Mouse (Mus musculus): ENCODE results near the gene Lingo2. TPM values are rescaled to one million over a fixed set of nuclear protein-coding genes. Genes with fewer than 3 reads are reported as not detected.
A peak's percentile ranks its signal among the peaks of the same experiment; 100 is the strongest.

Lingo2 gene
- polyA plus RNA-seq, 1 experiment from 2014 or later, result 0.05 TPM

DNA sequence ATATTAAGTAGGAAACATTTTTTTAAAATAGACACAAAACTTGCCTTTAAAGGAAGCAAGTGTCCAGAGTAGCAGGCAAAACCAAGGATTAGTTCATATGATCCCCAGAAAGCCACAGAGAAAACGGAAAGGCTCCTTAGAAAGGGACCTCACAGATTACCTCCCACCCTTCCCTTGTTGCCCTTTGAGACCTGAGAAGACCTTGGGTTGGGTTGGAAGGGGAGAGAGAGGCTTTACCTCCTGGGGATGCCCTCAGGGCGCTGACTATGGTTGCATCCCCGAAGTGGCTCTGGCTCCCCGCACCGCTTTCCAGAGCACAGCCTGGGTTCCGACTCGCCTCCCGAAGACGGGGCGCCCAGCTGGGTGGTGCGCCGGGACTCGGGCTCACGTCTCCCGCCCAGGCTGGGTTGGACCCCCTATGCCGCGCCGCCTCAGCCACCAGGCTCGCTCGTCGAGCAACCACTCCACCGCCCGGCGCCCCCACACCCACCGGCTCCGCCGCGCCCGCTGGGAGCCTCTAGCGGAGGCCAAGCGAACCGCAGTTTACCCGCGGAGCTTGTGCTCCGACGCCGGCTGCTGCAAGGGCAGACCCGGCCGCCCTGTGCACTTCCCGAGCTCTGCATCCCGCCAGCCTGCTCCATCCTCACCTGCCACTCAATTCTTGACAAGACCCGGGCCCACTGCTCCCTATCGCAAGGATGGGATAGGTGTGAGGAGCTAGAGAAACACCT is 1.4 kb downstream of the Lingo2 start:
- WGBS, result 1% methylated on average over 38 of the region's 43 CpGs
- Histone ChIP-seq H3K4me3 (ENCODE audit: low read depth, low read length) (peak overlapping the region; percentile 25; the same call in 1 of the 2 replicates), H3K4me2 (replicated peaks; ENCODE audit: low read depth, low read length) (peak overlapping the region; percentile 44), H3K4me1 (ENCODE audit: insufficient read depth, low read depth, low read length) (no peaks in the 10 kb centered on the region), H3K27me3 (replicated peaks; ENCODE audit: insufficient read depth, low read length) (peaks cover 34% of the 10 kb centered on the region), H3K9ac (replicated peaks; ENCODE audit: low read depth) (no peak overlapping the region), H3K27ac (ENCODE audit: low read length) (no peak overlapping the region), H3K36me3 (ENCODE audit: insufficient read depth, low read length) (no peaks in the 10 kb centered on the region), H3K9me3 (ENCODE audit: low read length) (no peaks in the 10 kb centered on the region)
- TF ChIP-seq EP300 (IDR thresholded peaks at IDR 0.05) (no peak), CTCF (IDR thresholded peaks at IDR 0.05) (peak; percentile 62)
- DNase-seq (ENCODE audit: low spot score) (peak; percentile 27), ATAC-seq (peak; percentile 37; the same call in 1 of the 2 replicates)

DNA sequence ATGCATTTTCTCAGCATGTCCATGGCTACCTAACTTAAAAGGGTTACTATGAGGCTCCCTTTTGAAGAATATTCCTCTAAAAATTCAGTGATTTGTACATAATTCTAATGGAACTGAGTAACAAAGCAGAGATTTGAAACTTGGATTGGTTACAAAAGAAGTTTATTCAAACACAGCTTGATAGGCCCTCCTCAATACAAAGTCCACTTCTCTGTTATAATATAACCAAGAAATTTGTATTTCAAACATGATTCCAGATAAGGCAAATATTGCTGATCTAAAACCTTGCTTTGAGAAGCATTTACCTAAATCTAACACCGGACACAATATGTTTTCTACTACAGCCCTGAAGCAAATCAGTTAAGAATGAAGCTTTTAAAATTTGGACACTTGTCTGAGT is 60.7 kb downstream of the Lingo2 start:
- no peak overlapping the region for H3K4me3 ChIP-seq (ENCODE audit: low read depth, low read length)
- H3K36me3 ChIP-seq (ENCODE audit: insufficient read depth, low read length), result no peaks in the 10 kb centered on the region
- H3K27ac ChIP-seq (ENCODE audit: low read length), result no peak overlapping the region
- H3K4me1 ChIP-seq (ENCODE audit: insufficient read depth, low read depth, low read length), result no peaks in the 10 kb centered on the region
- no peak overlapping the region for H3K4me2 ChIP-seq (replicated peaks; ENCODE audit: low read depth, low read length)
- no peaks in the 10 kb centered on the region for H3K27me3 ChIP-seq (replicated peaks; ENCODE audit: insufficient read depth, low read length)
- H3K9ac ChIP-seq (replicated peaks; ENCODE audit: low read depth), result no peak overlapping the region
- no peak for ATAC-seq
- no peak for DNase-seq (ENCODE audit: low spot score)
- TF ChIP-seq CTCF (IDR thresholded peaks at IDR 0.05) (no peak), EP300 (IDR thresholded peaks at IDR 0.05) (no peak)
- 86% methylated on average over 1 of the region's 1 CpGs for WGBS
- H3K9me3 ChIP-seq (ENCODE audit: low read length), result no peaks in the 10 kb centered on the region

DNA sequence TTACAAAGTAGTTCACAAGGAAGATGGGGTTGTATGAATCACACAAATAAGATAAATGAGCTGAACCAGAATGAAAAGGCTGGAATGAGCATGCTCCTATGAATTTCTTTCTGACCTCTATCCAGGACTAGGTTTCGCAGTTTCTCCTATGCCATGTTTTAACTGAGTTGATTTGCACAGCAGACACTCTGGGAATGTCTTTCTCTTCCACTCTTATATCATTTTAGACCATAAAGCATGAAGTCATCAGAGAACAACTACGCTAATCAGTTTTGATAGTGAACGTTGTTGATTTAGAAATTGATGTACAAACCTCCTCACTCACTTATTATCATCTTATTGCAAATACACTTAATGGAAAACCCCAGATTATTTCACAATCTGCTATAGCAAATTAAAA is 61.2 kb downstream of the Lingo2 start:
- no peaks in the 10 kb centered on the region for H3K4me1 ChIP-seq (ENCODE audit: insufficient read depth, low read depth, low read length)
- H3K9me3 ChIP-seq (ENCODE audit: low read length), result no peaks in the 10 kb centered on the region
- H3K4me2 ChIP-seq (replicated peaks; ENCODE audit: low read depth, low read length), result no peak overlapping the region
- H3K4me3 ChIP-seq (ENCODE audit: low read depth, low read length), result no peak overlapping the region
- H3K36me3 ChIP-seq (ENCODE audit: insufficient read depth, low read length), result no peaks in the 10 kb centered on the region
- DNase-seq (ENCODE audit: low spot score) (no peak), ATAC-seq (no peak)
- no peak overlapping the region for H3K27ac ChIP-seq (ENCODE audit: low read length)
- TF ChIP-seq CTCF (IDR thresholded peaks at IDR 0.05) (no peak), EP300 (IDR thresholded peaks at IDR 0.05) (no peak)
- no peaks in the 10 kb centered on the region for H3K27me3 ChIP-seq (replicated peaks; ENCODE audit: insufficient read depth, low read length)
- 70% methylated on average over 3 of the region's 3 CpGs for WGBS
- no peak overlapping the region for H3K9ac ChIP-seq (replicated peaks; ENCODE audit: low read depth)

DNA sequence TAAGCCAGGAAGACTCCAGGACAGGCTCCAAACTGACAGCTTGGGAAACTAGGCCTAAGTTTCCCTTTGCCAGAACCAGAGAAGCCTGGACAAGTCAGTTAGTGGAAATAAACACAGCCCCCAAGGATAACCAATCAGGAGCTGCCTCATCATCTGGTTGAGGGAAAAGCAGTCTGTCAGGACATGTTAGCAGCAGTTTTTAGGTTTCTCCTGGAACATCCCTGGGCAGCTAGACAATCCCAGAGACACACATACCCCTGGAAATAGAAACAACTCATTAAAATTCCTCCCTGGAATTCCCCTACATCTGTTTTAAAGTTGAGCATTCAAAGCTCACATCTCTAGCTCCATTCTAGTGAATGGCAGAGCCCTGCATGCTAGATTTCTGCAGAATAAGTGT is 76.8 kb downstream of the Lingo2 start:
- DNase-seq (ENCODE audit: low spot score), result no peak
- Histone ChIP-seq H3K4me2 (replicated peaks; ENCODE audit: low read depth, low read length) (no peak overlapping the region), H3K36me3 (ENCODE audit: insufficient read depth, low read length) (no peaks in the 10 kb centered on the region), H3K27ac (ENCODE audit: low read length) (no peak overlapping the region), H3K27me3 (replicated peaks; ENCODE audit: insufficient read depth, low read length) (no peaks in the 10 kb centered on the region), H3K9me3 (ENCODE audit: low read length) (no peaks in the 10 kb centered on the region), H3K9ac (replicated peaks; ENCODE audit: low read depth) (no peak overlapping the region), H3K4me3 (ENCODE audit: low read depth, low read length) (no peak overlapping the region), H3K4me1 (ENCODE audit: insufficient read depth, low read depth, low read length) (no peaks in the 10 kb centered on the region)
- TF ChIP-seq CTCF (IDR thresholded peaks at IDR 0.05) (no peak), EP300 (IDR thresholded peaks at IDR 0.05) (no peak)
- no peak for ATAC-seq

DNA sequence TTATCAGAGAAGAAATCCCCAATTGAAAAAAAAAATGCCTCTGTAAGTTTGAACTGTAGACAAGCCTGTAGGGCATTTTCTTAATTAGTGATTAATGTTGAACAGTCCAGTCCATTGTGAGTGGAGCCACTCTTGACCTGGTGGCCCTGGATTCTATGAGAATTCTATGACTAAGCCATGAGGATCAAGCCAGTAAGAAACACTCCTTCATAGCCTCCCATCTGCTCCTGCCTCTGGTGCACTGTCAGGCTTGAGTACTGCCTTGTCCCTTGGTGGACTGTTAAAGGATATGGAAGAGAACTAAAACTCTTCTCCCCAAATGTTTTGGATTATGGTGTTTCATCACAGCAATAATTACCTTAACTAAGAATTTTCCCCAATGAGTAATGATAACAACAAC is 126.6 kb downstream of the Lingo2 start:
- TF ChIP-seq EP300 (IDR thresholded peaks at IDR 0.05) (no peak), CTCF (IDR thresholded peaks at IDR 0.05) (no peak)

DNA sequence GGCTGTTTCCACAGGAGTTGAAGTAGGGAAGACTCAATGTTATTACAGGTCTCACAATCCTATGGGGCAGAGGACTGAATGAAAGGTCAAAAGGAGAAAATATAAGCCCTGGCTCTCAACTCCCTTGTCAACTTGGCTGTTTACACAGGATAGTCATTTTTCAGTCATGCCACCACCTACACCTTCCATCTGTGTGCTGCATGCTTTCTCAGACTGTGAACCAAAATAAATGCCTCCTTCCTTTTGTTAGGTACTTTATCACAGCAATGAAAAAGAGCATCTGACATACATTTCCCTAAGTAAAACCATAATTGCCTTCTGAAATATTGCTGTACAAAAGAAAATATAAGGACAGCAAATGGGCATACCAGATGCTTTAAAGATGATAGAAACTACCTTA is 129.6 kb downstream of the Lingo2 start:
- Histone ChIP-seq H3K4me1 (ENCODE audit: insufficient read depth, low read depth, low read length) (no peaks in the 10 kb centered on the region), H3K27ac (ENCODE audit: low read length) (no peak overlapping the region), H3K4me3 (ENCODE audit: low read depth, low read length) (no peak overlapping the region), H3K9me3 (ENCODE audit: low read length) (no peaks in the 10 kb centered on the region), H3K36me3 (ENCODE audit: insufficient read depth, low read length) (no peaks in the 10 kb centered on the region), H3K4me2 (replicated peaks; ENCODE audit: low read depth, low read length) (no peak overlapping the region), H3K9ac (replicated peaks; ENCODE audit: low read depth) (no peak overlapping the region), H3K27me3 (replicated peaks; ENCODE audit: insufficient read depth, low read length) (no peaks in the 10 kb centered on the region)
- no peak for DNase-seq (ENCODE audit: low spot score)
- ATAC-seq, result no peak
- TF ChIP-seq EP300 (IDR thresholded peaks at IDR 0.05), result no peak
- TF ChIP-seq CTCF (IDR thresholded peaks at IDR 0.05), result no peak

More for the DNA sequence above, 126.6 kb downstream of the Lingo2 start:
- no peaks in the 10 kb centered on the region for H3K36me3 ChIP-seq (ENCODE audit: insufficient read depth, low read length)
- H3K27me3 ChIP-seq (replicated peaks; ENCODE audit: insufficient read depth, low read length), result no peaks in the 10 kb centered on the region
- no peak overlapping the region for H3K9ac ChIP-seq (replicated peaks; ENCODE audit: low read depth)
- no peak overlapping the region for H3K27ac ChIP-seq (ENCODE audit: low read length)
- ATAC-seq (no peak), DNase-seq (ENCODE audit: low spot score) (no peak)
- H3K4me3 ChIP-seq (ENCODE audit: low read depth, low read length), result no peak overlapping the region
- H3K9me3 ChIP-seq (ENCODE audit: low read length), result no peaks in the 10 kb centered on the region
- H3K4me1 ChIP-seq (ENCODE audit: insufficient read depth, low read depth, low read length), result no peaks in the 10 kb centered on the region
- H3K4me2 ChIP-seq (replicated peaks; ENCODE audit: low read depth, low read length), result no peak overlapping the region

DNA sequence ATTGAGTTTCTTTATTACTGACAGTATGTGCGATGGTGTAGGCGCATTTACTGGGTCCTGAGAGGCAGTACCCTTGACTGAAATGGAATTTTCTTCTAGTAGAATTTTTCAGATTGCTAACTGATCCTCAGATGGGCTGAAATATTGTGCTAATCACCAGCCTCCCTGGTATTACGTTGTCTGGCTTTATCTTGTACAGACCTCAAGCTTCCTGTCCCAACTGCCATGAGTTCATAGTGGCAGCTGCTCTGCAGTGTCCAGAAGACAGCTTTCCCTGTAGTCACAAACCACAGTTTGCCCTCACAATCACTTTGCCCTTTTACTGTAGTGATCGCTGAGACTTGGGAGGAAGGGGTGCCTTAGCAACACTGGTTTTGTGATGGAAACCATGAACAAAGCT is 176.5 kb downstream of the Lingo2 start:
- no peak overlapping the region for H3K4me3 ChIP-seq (ENCODE audit: low read depth, low read length)
- H3K9me3 ChIP-seq (ENCODE audit: low read length), result no peaks in the 10 kb centered on the region
- WGBS, result 79% methylated on average over 4 of the region's 4 CpGs
- no peak for DNase-seq (ENCODE audit: low spot score)
- H3K4me1 ChIP-seq (ENCODE audit: insufficient read depth, low read depth, low read length), result no peaks in the 10 kb centered on the region
- no peak for TF ChIP-seq CTCF (IDR thresholded peaks at IDR 0.05)
- no peak for TF ChIP-seq EP300 (IDR thresholded peaks at IDR 0.05)
- H3K27ac ChIP-seq (ENCODE audit: low read length), result no peak overlapping the region
- ATAC-seq, result no peak
- no peak overlapping the region for H3K9ac ChIP-seq (replicated peaks; ENCODE audit: low read depth)
- H3K27me3 ChIP-seq (replicated peaks; ENCODE audit: insufficient read depth, low read length), result no peaks in the 10 kb centered on the region
- no peak overlapping the region for H3K4me2 ChIP-seq (replicated peaks; ENCODE audit: low read depth, low read length)
- no peaks in the 10 kb centered on the region for H3K36me3 ChIP-seq (ENCODE audit: insufficient read depth, low read length)
